Mouse (Mus musculus): ENCODE data around the gene Eml2. TPM values are rescaled to one million over a fixed set of nuclear protein-coding genes. Genes with fewer than 3 reads are reported as not detected.

Eml2 gene
- total RNA-seq, 4 experiments from 2014 or later, result 32.0 to 45.7 (median 35.7) TPM

- no peak for DNase-seq (ENCODE audit: low spot score)
Observed at GRCm38 (mm10) chr7:19202065-19202850, 26.0 kb downstream of the Eml2 start.

GRCm38 (mm10) chr7:19208201-19208910 lies 32.1 kb downstream of the Eml2 start:
- no peak for DNase-seq (ENCODE audit: low spot score)

GRCm38 (mm10) chr7:19208944-19209472 lies 32.8 kb downstream of the Eml2 start:
- DNase-seq (ENCODE audit: low spot score), result peak; percentile 64

- DNase-seq (ENCODE audit: low spot score), result no peak
Observed at GRCm38 (mm10) chr7:19209494-19209893, 33.3 kb downstream of the Eml2 start.

GRCm38 (mm10) chr7:19210010-19210409 lies 33.8 kb downstream of the Eml2 start:
- no peak for DNase-seq (ENCODE audit: low spot score)

GRCm38 (mm10) chr7:19211041-19211675 lies 34.9 kb downstream of the Eml2 start:
- peak; percentile 60 for DNase-seq (ENCODE audit: low spot score)

- no peak for DNase-seq (ENCODE audit: low spot score)
Observed at GRCm38 (mm10) chr7:19211996-19212755, 36.0 kb downstream of the Eml2 start, which contains the start of gene Gpr4. Gpr4 (plus strand) TSS chr7:19212538.

GRCm38 (mm10) chr7:19213385-19213784 lies 37.2 kb downstream of the Eml2 start:
- peak; percentile 28 for DNase-seq (ENCODE audit: low spot score)

GRCm38 (mm10) chr7:19214369-19214768 lies 38.1 kb downstream of the Eml2 start:
- no peak for DNase-seq (ENCODE audit: low spot score)

- DNase-seq (ENCODE audit: low spot score), result no peak
Observed at GRCm38 (mm10) chr7:19214940-19215339, 38.7 kb downstream of the Eml2 start.

- DNase-seq (ENCODE audit: low spot score), result no peak
Observed at GRCm38 (mm10) chr7:19217492-19217891, 41.3 kb downstream of the Eml2 start.

- DNase-seq (ENCODE audit: low spot score), result no peak
Observed at GRCm38 (mm10) chr7:19217944-19218343, 41.7 kb downstream of the Eml2 start.

GRCm38 (mm10) chr7:19220061-19220460 lies 43.8 kb downstream of the Eml2 start:
- no peak for DNase-seq (ENCODE audit: low spot score)

- DNase-seq (ENCODE audit: low spot score), result no peak
Observed at GRCm38 (mm10) chr7:19222189-19222588, 46.0 kb downstream of the Eml2 start.

GRCm38 (mm10) chr7:19222875-19223274 lies 46.7 kb downstream of the Eml2 start:
- DNase-seq (ENCODE audit: low spot score), result no peak

GRCm38 (mm10) chr7:19224933-19225332 lies 48.7 kb downstream of the Eml2 start:
- peak; percentile 37 for DNase-seq (ENCODE audit: low spot score)

- DNase-seq (ENCODE audit: low spot score), result peak; percentile 40
Observed at GRCm38 (mm10) chr7:19226817-19227797, 50.9 kb downstream of the Eml2 start.

- DNase-seq (ENCODE audit: low spot score), result peak; percentile 100
Observed at GRCm38 (mm10) chr7:19227883-19228792, 51.9 kb downstream of the Eml2 start, which contains the start of gene Opa3. Opa3 (plus strand) TSS chr7:19228334.

GRCm38 (mm10) chr7:19228793-19229148 lies 52.5 kb downstream of the Eml2 start:
- DNase-seq (ENCODE audit: low spot score), result no peak
